Mouse (Mus musculus): ENCODE data around the gene Tgm1. TPM values are rescaled to one million over a fixed set of nuclear protein-coding genes. Genes with fewer than 3 reads are reported as not detected.

Gene Tgm1
- total RNA-seq, 1 experiment from 2014 or later: 1.5 TPM

- peak; percentile 92 for ATAC-seq (replicated peaks; ENCODE audit: insufficient number of reproducible peaks, low FRiP score, low TSS enrichment, poor library complexity, severe bottlenecking)
These were observed 16.5 kb downstream of the Tgm1 start for GRCm38 (mm10) chr14:55697226-55697625.

- ATAC-seq (replicated peaks; ENCODE audit: insufficient number of reproducible peaks, low FRiP score, low TSS enrichment, poor library complexity, severe bottlenecking): no peak
These were observed 24.3 kb downstream of the Tgm1 start for GRCm38 (mm10) chr14:55689433-55689832.

- no peak for ATAC-seq (replicated peaks; ENCODE audit: insufficient number of reproducible peaks, low FRiP score, low TSS enrichment, poor library complexity, severe bottlenecking)
These were observed 31.6 kb downstream of the Tgm1 start for GRCm38 (mm10) chr14:55682118-55682493.

- peak; percentile 90 for ATAC-seq (replicated peaks; ENCODE audit: insufficient number of reproducible peaks, low FRiP score, low TSS enrichment, poor library complexity, severe bottlenecking)
These were observed 32.3 kb downstream of the Tgm1 start, which contains the start of gene Tinf2 for GRCm38 (mm10) chr14:55681160-55682117. Tinf2 (minus strand) TSS chr14:55681820.

GRCm38 (mm10) chr14:55677615-55678014 lies 36.1 kb downstream of the Tgm1 start:
- ATAC-seq (replicated peaks; ENCODE audit: insufficient number of reproducible peaks, low FRiP score, low TSS enrichment, poor library complexity, severe bottlenecking): no peak

GRCm38 (mm10) chr14:55672741-55673060 lies 41.0 kb downstream of the Tgm1 start:
- no peak for ATAC-seq (replicated peaks; ENCODE audit: insufficient number of reproducible peaks, low FRiP score, low TSS enrichment, poor library complexity, severe bottlenecking)

GRCm38 (mm10) chr14:55671833-55672740 lies 41.6 kb downstream of the Tgm1 start, which contains the start of the genes Gmpr2 and Nedd8:
Gmpr2 (plus strand) TSS chr14:55671941.
Nedd8 (minus strand) TSS chr14:55672124.
- peak; percentile 100 for ATAC-seq (replicated peaks; ENCODE audit: insufficient number of reproducible peaks, low FRiP score, low TSS enrichment, poor library complexity, severe bottlenecking)

- ATAC-seq (replicated peaks; ENCODE audit: insufficient number of reproducible peaks, low FRiP score, low TSS enrichment, poor library complexity, severe bottlenecking): peak; percentile 10; the same call in 1 of the 2 replicates
These were observed 42.3 kb downstream of the Tgm1 start for GRCm38 (mm10) chr14:55671486-55671832.

GRCm38 (mm10) chr14:55660636-55661035 lies 53.1 kb downstream of the Tgm1 start:
- no peak for ATAC-seq (replicated peaks; ENCODE audit: insufficient number of reproducible peaks, low FRiP score, low TSS enrichment, poor library complexity, severe bottlenecking)

- peak; percentile 95 for ATAC-seq (replicated peaks; ENCODE audit: insufficient number of reproducible peaks, low FRiP score, low TSS enrichment, poor library complexity, severe bottlenecking)
These were observed 53.7 kb downstream of the Tgm1 start, which contains the start of gene Mdp1 for GRCm38 (mm10) chr14:55659960-55660573. Mdp1 (minus strand) TSS chr14:55660508.

GRCm38 (mm10) chr14:55658011-55658410 lies 55.7 kb downstream of the Tgm1 start:
- no peak for ATAC-seq (replicated peaks; ENCODE audit: insufficient number of reproducible peaks, low FRiP score, low TSS enrichment, poor library complexity, severe bottlenecking)

- no peak for ATAC-seq (replicated peaks; ENCODE audit: insufficient number of reproducible peaks, low FRiP score, low TSS enrichment, poor library complexity, severe bottlenecking)
These were observed 56.8 kb downstream of the Tgm1 start for GRCm38 (mm10) chr14:55656935-55657334.

- no peak for ATAC-seq (replicated peaks; ENCODE audit: insufficient number of reproducible peaks, low FRiP score, low TSS enrichment, poor library complexity, severe bottlenecking)
These were observed 62.2 kb downstream of the Tgm1 start for GRCm38 (mm10) chr14:55651528-55651927.

Other genes with a start within 250 kb of the Tgm1 start
- gene Dhrs4, start 235.2 kb downstream of the Tgm1 start, total RNA-seq (2017): 29.7 to 79.0 TPM (median 63.6 TPM) in 3 replicates
- not detected in 3 replicates for gene Carmil3, start 223.3 kb downstream of the Tgm1 start, total RNA-seq (2017)
- gene Cpne6, start 203.5 kb downstream of the Tgm1 start, total RNA-seq (2017): not detected in 3 replicates
- gene Nrl, start 188.9 kb downstream of the Tgm1 start, total RNA-seq (2017): not detected in 3 replicates
- gene Pck2, start 173.7 kb downstream of the Tgm1 start, total RNA-seq (2017): 17.3 to 21.1 TPM (median 18.2 TPM) in 3 replicates
- 70.5 to 154 TPM (median 91.7 TPM) in 3 replicates for gene Dcaf11, start 153.9 kb downstream of the Tgm1 start, total RNA-seq (2017)
- gene A730061H03Rik, start 153.5 kb downstream of the Tgm1 start, total RNA-seq (2017): 1.7 to 11.4 TPM in 2 of 3 replicates, not detected in the other
- not detected in 3 replicates for gene Fitm1, start 138.3 kb downstream of the Tgm1 start, total RNA-seq (2017)
- 318 to 422 TPM (median 336 TPM) in 3 replicates for gene Psme1, start 135.8 kb downstream of the Tgm1 start, total RNA-seq (2017)
- gene Emc9, start 128.6 kb downstream of the Tgm1 start, total RNA-seq (2017): 10.5 to 13.0 TPM (median 12.1 TPM) in 3 replicates
- gene Psme2, start 122.8 kb downstream of the Tgm1 start, total RNA-seq (2017): 275 to 334 TPM (median 300 TPM) in 3 replicates
- gene Rnf31, start 122.2 kb downstream of the Tgm1 start, total RNA-seq (2017): 25.1 to 38.5 TPM (median 38.4 TPM) in 3 replicates
- gene Irf9, start 110.4 kb downstream of the Tgm1 start, total RNA-seq (2017): 76.6 to 92.0 TPM (median 77.4 TPM) in 3 replicates
- gene Rec8, start 95.9 kb downstream of the Tgm1 start, total RNA-seq (2017): 3.1 to 4.4 TPM (median 3.4 TPM) in 3 replicates
- gene Ipo4, start 78.0 kb downstream of the Tgm1 start, total RNA-seq (2017): 3.7 to 13.4 TPM (median 11.8 TPM) in 3 replicates
- gene Gm49378, start 76.0 kb downstream of the Tgm1 start, total RNA-seq (2017): 1.9 to 2.0 TPM in 2 of 3 replicates, not detected in the other
- gene Tm9sf1, start 70.1 kb downstream of the Tgm1 start, total RNA-seq (2017): 49.4 to 58.5 TPM (median 55.5 TPM) in 3 replicates
- 0.58 TPM in 1 of 3 replicates, not detected in the others for gene Tssk4, start 63.7 kb downstream of the Tgm1 start, total RNA-seq (2017)
- 41.8 to 53.9 TPM (median 42.8 TPM) in 3 replicates for gene Mdp1, start 53.4 kb downstream of the Tgm1 start, total RNA-seq (2017)
- 24.7 to 33.1 TPM (median 25.6 TPM) in 3 replicates for gene Gmpr2, start 42.0 kb downstream of the Tgm1 start, total RNA-seq (2017)
- 224 to 272 TPM (median 230 TPM) in 3 replicates for gene Nedd8, start 41.8 kb downstream of the Tgm1 start, total RNA-seq (2017)
- 42.6 to 96.3 TPM (median 46.5 TPM) in 3 replicates for gene Tinf2, start 32.1 kb downstream of the Tgm1 start, total RNA-seq (2017)
- gene Rabggta, start 8.3 kb upstream of the Tgm1 start, total RNA-seq (2017): 19.8 to 29.6 TPM (median 20.8 TPM) in 3 replicates
- 23.7 to 32.1 TPM (median 30.6 TPM) in 3 replicates for gene Dhrs1, start 31.8 kb upstream of the Tgm1 start, total RNA-seq (2017)
- gene Nop9, start 31.8 kb upstream of the Tgm1 start, total RNA-seq (2017): 11.9 to 15.0 TPM (median 13.8 TPM) in 3 replicates
- gene Cideb, start 44.5 kb upstream of the Tgm1 start, total RNA-seq (2017): 1.0 to 1.3 TPM in 2 of 3 replicates, not detected in the other
- 0.10 to 1.2 TPM (median 0.29 TPM) in 3 replicates for gene Ltb4r2, start 47.5 kb upstream of the Tgm1 start, total RNA-seq (2017)
- gene Ltb4r1, start 52.0 kb upstream of the Tgm1 start, total RNA-seq (2017): 14.5 to 27.0 TPM (median 18.8 TPM) in 3 replicates
- gene Adcy4, start 70.2 kb upstream of the Tgm1 start, total RNA-seq (2017): 2.2 to 4.2 TPM (median 2.5 TPM) in 3 replicates
- 18.7 to 37.5 TPM (median 30.9 TPM) in 3 replicates for gene Ripk3, start 74.9 kb upstream of the Tgm1 start, total RNA-seq (2017)
- gene Nfatc4, start 109.2 kb upstream of the Tgm1 start, total RNA-seq (2017): not detected in 3 replicates
- 0.10 to 0.75 TPM (median 0.49 TPM) in 3 replicates for gene Nynrin, start 140.1 kb upstream of the Tgm1 start, total RNA-seq (2017)
- gene Cbln3, start 170.5 kb upstream of the Tgm1 start, total RNA-seq (2017): 0.38 TPM in 1 of 3 replicates, not detected in the others
- 72.1 to 108 TPM (median 80.9 TPM) in 3 replicates for gene Khnyn, start 171.0 kb upstream of the Tgm1 start, total RNA-seq (2017)
- 3.1 to 12.3 TPM (median 6.2 TPM) in 3 replicates for gene Sdr39u1, start 186.4 kb upstream of the Tgm1 start, total RNA-seq (2017)
- gene Cma1, start 230.7 kb upstream of the Tgm1 start, total RNA-seq (2017): 136 to 337 TPM (median 173 TPM) in 3 replicates
- not detected in 3 replicates for gene Cma2, start 237.1 kb upstream of the Tgm1 start, total RNA-seq (2017)